Mouse (Mus musculus): Measurements from ENCODE around the gene Map3k5. TPM values are rescaled to one million over a fixed set of nuclear protein-coding genes. Genes with fewer than 3 reads are reported as not detected.

The Map3k5 gene
- total and polyA plus RNA-seq, 3 experiments, result 2.8 to 36.9 (median 19.9) TPM

- no peak for DNase-seq
These were observed 72.2 kb downstream of the Map3k5 start for GRCm38 (mm10) chr10:20006333-20007093.

- DNase-seq, result no peak
These were observed 75.0 kb downstream of the Map3k5 start for GRCm38 (mm10) chr10:20009310-20009709.

- no peak for DNase-seq
These were observed 75.7 kb downstream of the Map3k5 start for GRCm38 (mm10) chr10:20010018-20010417.

- DNase-seq, result no peak
These were observed 84.1 kb downstream of the Map3k5 start for GRCm38 (mm10) chr10:20018406-20018805.

- DNase-seq, result no peak
These were observed 84.5 kb downstream of the Map3k5 start for GRCm38 (mm10) chr10:20018806-20019205.

GRCm38 (mm10) chr10:20021256-20021655 is 87.0 kb downstream of the Map3k5 start:
- no peak for DNase-seq

GRCm38 (mm10) chr10:20021670-20022468 is 87.6 kb downstream of the Map3k5 start:
- no peak for DNase-seq

GRCm38 (mm10) chr10:20022608-20023340 is 88.5 kb downstream of the Map3k5 start:
- no peak for DNase-seq

GRCm38 (mm10) chr10:20023524-20023923 is 89.3 kb downstream of the Map3k5 start:
- DNase-seq, result no peak

GRCm38 (mm10) chr10:20024891-20025290 is 90.6 kb downstream of the Map3k5 start:
- no peak for DNase-seq

- DNase-seq, result no peak
These were observed 91.7 kb downstream of the Map3k5 start for GRCm38 (mm10) chr10:20025781-20026520.

- DNase-seq, result no peak
These were observed 96.4 kb downstream of the Map3k5 start for GRCm38 (mm10) chr10:20030703-20031102.

- DNase-seq, result peak; percentile 72
These were observed 97.7 kb downstream of the Map3k5 start for GRCm38 (mm10) chr10:20031936-20032335.

- no peak for DNase-seq
These were observed 102.1 kb downstream of the Map3k5 start for GRCm38 (mm10) chr10:20036375-20036774.

- DNase-seq, result peak; percentile 41
These were observed 102.6 kb downstream of the Map3k5 start for GRCm38 (mm10) chr10:20036846-20037245.

GRCm38 (mm10) chr10:20039531-20039930 is 105.3 kb downstream of the Map3k5 start:
- no peak for DNase-seq

- peak; percentile 75 for DNase-seq
These were observed 105.8 kb downstream of the Map3k5 start for GRCm38 (mm10) chr10:20040116-20040515.

GRCm38 (mm10) chr10:20040677-20041076 is 106.4 kb downstream of the Map3k5 start:
- no peak for DNase-seq

- DNase-seq, result no peak
These were observed 107.8 kb downstream of the Map3k5 start for GRCm38 (mm10) chr10:20042081-20042480.

GRCm38 (mm10) chr10:20044051-20044450 is 109.8 kb downstream of the Map3k5 start:
- DNase-seq, result no peak

GRCm38 (mm10) chr10:20045733-20046495 is 111.6 kb downstream of the Map3k5 start:
- DNase-seq, result peak; percentile 63

Data from adrenal gland, adult 2 months (tissue).